Mouse (Mus musculus) ES-CJ7 (cell line): ENCODE data around the gene Lyst.
"Not testable (repeated sequence)": the region's sequence is repeated elsewhere in the genome, so short reads cannot be mapped to it uniquely, and the experiment has no call there.

Source experiments
- DNase-seq: peaks from one replicate; pipeline ENCODE4 v3.0.0; 2011; ENCODE audit warnings: low read depth, low spot score

Lyst gene

GRCm38 (mm10) chr13:13781026-13781425, 190.8 kb downstream of the Lyst start:
- DNase-seq = no peak

GRCm38 (mm10) chr13:13783296-13783695, 193.1 kb downstream of the Lyst start:
- DNase-seq = no peak

- peak; percentile 25 for DNase-seq
Observed at GRCm38 (mm10) chr13:13783894-13784419, 193.8 kb downstream of the Lyst start, which contains the start of gene Gng4. TSS of gene Gng4 (plus strand) at chr13:13784059.

GRCm38 (mm10) chr13:13784420-13784936, 194.3 kb downstream of the Lyst start:
- no peak for DNase-seq

- DNase-seq = peak; percentile 57
Observed at GRCm38 (mm10) chr13:13784981-13785783, 195.0 kb downstream of the Lyst start.

- no peak for DNase-seq
Observed at GRCm38 (mm10) chr13:13786971-13787370, 196.8 kb downstream of the Lyst start.

- no peak for DNase-seq
Observed at GRCm38 (mm10) chr13:13788070-13788469, 197.9 kb downstream of the Lyst start.

- DNase-seq = no peak
Observed at GRCm38 (mm10) chr13:13791981-13792380, 201.8 kb downstream of the Lyst start.

- DNase-seq = peak; percentile 67
Observed at GRCm38 (mm10) chr13:13795166-13795832, 205.1 kb downstream of the Lyst start.

GRCm38 (mm10) chr13:13796082-13796481, 205.9 kb downstream of the Lyst start:
- peak; percentile 26 for DNase-seq

GRCm38 (mm10) chr13:13797816-13798215, 207.6 kb downstream of the Lyst start:
- DNase-seq = not testable (repeated sequence)

- DNase-seq = no peak
Observed at GRCm38 (mm10) chr13:13798775-13799174, 208.6 kb downstream of the Lyst start.

- no peak for DNase-seq
Observed at GRCm38 (mm10) chr13:13808337-13809132, 218.3 kb downstream of the Lyst start.

- no peak for DNase-seq
Observed at GRCm38 (mm10) chr13:13810885-13811284, 220.7 kb downstream of the Lyst start.

- no peak for DNase-seq
Observed at GRCm38 (mm10) chr13:13818696-13819095, 228.5 kb downstream of the Lyst start.

GRCm38 (mm10) chr13:13820234-13821123, 230.3 kb downstream of the Lyst start:
- DNase-seq = no peak

- no peak for DNase-seq
Observed at GRCm38 (mm10) chr13:13824946-13825345, 234.7 kb downstream of the Lyst start.

GRCm38 (mm10) chr13:13826533-13826932, 236.3 kb downstream of the Lyst start:
- DNase-seq = no peak

- no peak for DNase-seq
Observed at GRCm38 (mm10) chr13:13828125-13828524, 237.9 kb downstream of the Lyst start.
